Mouse (Mus musculus): Measurements from ENCODE around the gene Stat1.

Gene Stat1

GRCm38 (mm10) chr1:52129794-52130193, 10.6 kb downstream of the Stat1 start:
- ATAC-seq (ENCODE audit: insufficient number of reproducible peaks, low FRiP score, low TSS enrichment), result no peak

GRCm38 (mm10) chr1:52131787-52132377, 12.6 kb downstream of the Stat1 start:
- ATAC-seq (ENCODE audit: insufficient number of reproducible peaks, low FRiP score, low TSS enrichment), result peak; percentile 60; the same call in 1 of the 2 replicates

DNA sequence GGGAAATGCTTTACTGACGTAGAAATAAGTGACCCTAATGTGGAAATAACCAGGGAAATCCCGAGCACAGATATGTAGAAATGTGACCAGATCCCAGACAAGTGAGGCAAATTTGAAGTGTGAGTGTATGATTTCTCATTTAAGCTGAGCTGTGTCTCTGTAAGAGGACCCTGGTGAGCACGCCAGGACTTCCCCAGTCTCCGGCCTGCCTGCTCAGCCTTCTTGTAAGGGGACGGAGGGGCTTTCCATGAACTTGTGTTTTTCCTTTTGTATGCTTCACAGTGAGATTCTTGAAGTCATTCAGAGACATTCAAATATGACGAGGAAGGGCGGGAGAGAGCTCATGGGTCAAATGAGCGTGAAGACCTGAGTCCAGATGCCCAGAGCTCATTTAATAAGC, 14.0 kb downstream of the Stat1 start:
- no peak for ATAC-seq (ENCODE audit: insufficient number of reproducible peaks, low FRiP score, low TSS enrichment)

DNA sequence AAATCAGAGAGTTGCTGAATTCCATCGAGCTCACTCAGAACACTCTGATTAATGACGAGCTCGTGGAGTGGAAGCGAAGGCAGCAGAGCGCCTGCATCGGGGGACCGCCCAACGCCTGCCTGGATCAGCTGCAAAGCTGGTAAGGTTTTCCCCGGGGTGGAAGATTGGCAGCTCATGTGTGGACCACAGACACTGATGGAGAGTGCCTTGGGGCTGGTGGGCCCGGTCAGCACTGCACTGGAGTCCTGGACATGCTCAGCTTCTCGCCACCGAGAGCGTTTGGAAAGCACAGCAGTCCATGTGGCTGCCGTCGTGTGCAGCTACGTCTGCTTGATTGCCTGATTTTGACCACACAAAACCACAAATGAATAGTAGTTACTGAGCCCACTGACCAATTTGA, 18.1 kb downstream of the Stat1 start:
- ATAC-seq (ENCODE audit: insufficient number of reproducible peaks, low FRiP score, low TSS enrichment), result no peak

GRCm38 (mm10) chr1:52140534-52140933, 21.3 kb downstream of the Stat1 start:
- ATAC-seq (ENCODE audit: insufficient number of reproducible peaks, low FRiP score, low TSS enrichment), result no peak

DNA sequence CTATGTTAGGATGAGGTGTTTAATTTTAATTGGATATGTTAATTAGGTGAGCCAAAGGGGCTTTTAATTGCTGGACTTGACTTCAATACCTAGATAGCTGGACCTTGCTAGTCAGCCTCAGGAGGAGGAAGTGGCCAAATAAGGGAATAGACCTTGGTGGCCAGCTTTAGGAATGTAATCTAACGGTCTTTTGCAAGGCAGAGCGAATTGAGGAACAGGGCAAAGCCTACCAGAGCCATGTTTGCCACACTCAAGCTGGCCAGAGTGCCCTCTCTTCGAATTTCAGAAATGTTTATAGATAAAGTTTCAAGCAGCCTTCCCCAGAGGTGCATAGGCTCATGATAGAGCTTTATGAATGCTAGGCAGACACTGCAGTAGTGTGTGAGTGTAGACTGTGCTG, 22.2 kb downstream of the Stat1 start:
- ATAC-seq (ENCODE audit: insufficient number of reproducible peaks, low FRiP score, low TSS enrichment), result no peak

- ATAC-seq (ENCODE audit: insufficient number of reproducible peaks, low FRiP score, low TSS enrichment), result no peak
Observed at GRCm38 (mm10) chr1:52142117-52142516, 22.9 kb downstream of the Stat1 start.

- ATAC-seq (ENCODE audit: insufficient number of reproducible peaks, low FRiP score, low TSS enrichment), result no peak
Observed at GRCm38 (mm10) chr1:52143191-52143590, 24.0 kb downstream of the Stat1 start.

GRCm38 (mm10) chr1:52143596-52144156, 24.4 kb downstream of the Stat1 start:
- ATAC-seq (ENCODE audit: insufficient number of reproducible peaks, low FRiP score, low TSS enrichment), result no peak

DNA sequence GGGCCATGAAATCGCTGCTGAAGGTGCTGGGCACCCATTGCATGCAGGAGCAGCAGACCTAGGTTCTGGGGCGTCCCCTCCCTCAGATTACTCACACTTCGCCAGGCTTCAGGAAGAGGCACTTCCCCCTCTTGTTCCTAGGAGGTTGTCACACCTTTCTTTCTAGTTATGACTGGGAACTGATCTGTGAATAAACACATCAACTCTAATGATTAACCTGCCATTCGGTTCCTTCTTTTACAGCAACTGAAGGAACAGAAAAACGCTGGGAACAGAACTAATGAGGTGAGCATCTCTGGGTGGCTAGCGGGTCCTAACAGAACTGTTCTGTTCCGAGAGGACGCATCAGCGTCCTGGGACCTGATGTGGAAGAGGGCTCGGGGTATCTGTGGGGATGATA, 25.7 kb downstream of the Stat1 start:
- ATAC-seq (ENCODE audit: insufficient number of reproducible peaks, low FRiP score, low TSS enrichment), result no peak

DNA sequence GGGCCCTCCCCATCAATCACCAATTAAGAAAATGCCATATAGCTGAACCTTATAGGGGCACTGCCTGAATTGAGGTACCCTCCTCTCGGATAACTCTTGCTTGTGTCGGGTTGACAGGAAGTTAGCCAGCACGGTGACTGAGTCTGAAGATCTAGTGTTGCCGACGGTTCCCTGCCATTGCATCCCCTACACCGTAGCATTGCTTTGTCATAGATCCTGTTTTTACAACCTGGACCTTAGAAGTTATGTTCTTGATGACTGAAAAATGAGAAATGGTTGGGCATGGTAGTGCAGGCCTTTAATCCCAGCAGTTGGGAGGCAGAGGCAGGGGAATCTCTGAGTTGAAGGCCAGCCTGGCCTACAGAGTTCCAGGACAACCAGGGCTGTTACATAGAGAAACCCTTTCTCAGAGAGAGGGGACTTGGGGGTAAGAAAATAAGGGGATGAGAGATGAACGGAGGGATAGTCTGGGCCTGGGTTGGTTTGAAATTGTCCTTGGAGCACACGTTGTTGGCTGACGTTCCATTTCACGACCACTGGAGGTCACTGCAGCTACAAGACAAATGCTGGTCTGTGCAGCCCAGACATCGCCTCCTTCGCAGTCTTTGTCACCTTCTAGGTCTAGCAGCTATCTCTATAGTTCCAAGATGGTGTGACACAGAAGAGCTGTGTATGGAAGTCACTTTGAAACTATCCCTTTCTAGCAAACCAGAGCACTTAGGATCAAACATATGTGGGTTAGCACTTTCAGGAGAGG, 27.2 kb downstream of the Stat1 start:
- peak; percentile 56 for ATAC-seq (ENCODE audit: insufficient number of reproducible peaks, low FRiP score, low TSS enrichment)

DNA sequence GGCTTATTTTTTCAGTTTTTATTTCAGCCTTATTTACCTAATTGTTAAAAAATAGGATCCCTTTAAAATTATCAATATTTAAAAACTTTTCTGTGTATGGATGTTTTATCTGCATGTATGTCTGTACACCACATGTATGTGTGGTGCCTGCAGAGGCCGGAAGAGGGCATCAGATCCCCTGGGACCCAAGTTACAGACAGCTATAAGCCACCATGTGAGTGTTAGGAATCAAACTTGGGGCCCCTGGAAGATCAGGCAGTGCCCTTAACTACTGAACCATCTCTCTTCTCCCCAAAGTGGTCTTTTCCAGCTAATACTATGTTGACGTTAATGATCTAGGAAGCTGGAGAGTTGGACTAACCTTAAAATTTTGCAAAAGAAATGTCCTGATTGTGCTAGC, 28.2 kb downstream of the Stat1 start:
- no peak for ATAC-seq (ENCODE audit: insufficient number of reproducible peaks, low FRiP score, low TSS enrichment)

DNA sequence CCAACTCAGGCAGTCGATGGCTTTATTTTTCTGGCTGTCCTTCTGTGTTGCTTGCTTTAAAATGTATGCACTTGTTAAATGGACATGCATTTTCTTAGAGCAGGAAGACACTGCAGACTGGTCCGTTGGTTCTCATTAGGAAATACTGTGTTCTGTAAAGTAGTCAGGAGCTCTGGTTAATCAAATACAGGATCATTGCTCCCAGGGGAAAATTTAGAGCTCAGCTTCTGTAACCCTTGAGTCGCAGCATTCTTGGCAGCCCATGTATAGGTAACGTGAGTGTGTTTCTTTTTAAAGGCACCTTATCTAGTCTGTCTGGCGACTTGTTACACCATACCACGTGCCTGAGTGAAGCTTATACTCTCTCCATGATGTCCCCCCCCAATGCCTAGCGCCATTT, 28.9 kb downstream of the Stat1 start:
- ATAC-seq (ENCODE audit: insufficient number of reproducible peaks, low FRiP score, low TSS enrichment), result no peak

GRCm38 (mm10) chr1:52148696-52149095, 29.5 kb downstream of the Stat1 start:
- ATAC-seq (ENCODE audit: insufficient number of reproducible peaks, low FRiP score, low TSS enrichment), result no peak

- ATAC-seq (ENCODE audit: insufficient number of reproducible peaks, low FRiP score, low TSS enrichment), result peak; percentile 83
Observed at GRCm38 (mm10) chr1:52149934-52150346, 30.7 kb downstream of the Stat1 start.

DNA sequence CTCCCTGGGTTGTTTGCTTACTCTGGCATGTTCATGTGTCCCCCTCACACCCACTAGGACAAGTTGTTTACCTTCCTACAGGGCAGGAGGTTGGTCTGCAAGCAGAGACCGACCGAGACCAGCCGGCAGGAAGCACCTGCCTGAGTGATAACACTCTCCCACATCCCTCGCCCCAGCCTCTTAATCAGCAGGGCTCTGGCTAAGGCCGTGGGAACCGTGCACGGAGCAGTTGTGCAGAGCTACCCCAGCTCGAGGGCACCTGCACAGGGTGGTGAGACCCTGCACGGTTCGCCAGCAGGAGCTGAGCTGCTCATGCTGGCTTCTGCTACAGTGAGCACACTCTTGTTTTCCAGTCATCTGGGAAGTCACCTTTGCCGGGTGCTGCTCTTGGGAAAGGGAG, 31.4 kb downstream of the Stat1 start:
- ATAC-seq (ENCODE audit: insufficient number of reproducible peaks, low FRiP score, low TSS enrichment), result no peak

DNA sequence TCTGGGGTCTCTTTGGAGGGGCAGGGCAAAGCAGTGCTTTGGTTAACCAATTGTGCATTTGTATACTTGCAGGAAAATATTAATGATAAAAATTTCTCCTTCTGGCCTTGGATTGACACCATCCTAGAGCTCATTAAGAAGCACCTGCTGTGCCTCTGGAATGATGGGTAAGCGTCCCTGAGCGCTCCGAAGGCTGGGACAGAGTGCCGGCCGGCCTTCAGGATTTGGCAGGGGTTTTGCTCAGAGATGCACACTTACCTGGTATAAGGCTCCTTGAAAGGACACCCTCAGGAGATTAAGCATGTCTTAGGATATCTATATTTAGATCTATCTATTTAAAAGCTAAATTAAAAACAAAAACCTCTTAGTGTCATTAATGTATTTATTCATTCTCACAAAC, 31.9 kb downstream of the Stat1 start:
- no peak for ATAC-seq (ENCODE audit: insufficient number of reproducible peaks, low FRiP score, low TSS enrichment)

DNA sequence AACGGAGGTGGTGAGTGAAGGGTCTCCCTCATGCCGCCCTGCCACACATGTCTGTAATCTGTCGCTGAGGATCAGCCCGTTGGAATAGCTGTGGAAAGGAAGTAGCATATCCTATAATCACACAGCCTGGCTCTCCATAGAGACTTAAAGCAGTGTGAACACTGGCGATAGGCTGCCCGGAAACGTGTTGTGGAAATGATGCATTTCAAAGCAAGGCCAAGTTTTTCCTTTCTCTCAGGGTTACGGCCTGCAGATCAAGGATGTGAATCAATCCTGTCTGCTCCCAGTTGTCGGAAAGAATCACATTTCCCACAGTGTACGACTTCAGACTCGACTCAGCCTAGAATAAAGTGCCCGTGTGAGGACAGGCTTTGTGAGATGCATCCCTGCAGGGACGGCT, 33.1 kb downstream of the Stat1 start:
- no peak for ATAC-seq (ENCODE audit: insufficient number of reproducible peaks, low FRiP score, low TSS enrichment)

GRCm38 (mm10) chr1:52152936-52153335, 33.7 kb downstream of the Stat1 start:
- no peak for ATAC-seq (ENCODE audit: insufficient number of reproducible peaks, low FRiP score, low TSS enrichment)

GRCm38 (mm10) chr1:52154890-52155289, 35.6 kb downstream of the Stat1 start:
- no peak for ATAC-seq (ENCODE audit: insufficient number of reproducible peaks, low FRiP score, low TSS enrichment)

DNA sequence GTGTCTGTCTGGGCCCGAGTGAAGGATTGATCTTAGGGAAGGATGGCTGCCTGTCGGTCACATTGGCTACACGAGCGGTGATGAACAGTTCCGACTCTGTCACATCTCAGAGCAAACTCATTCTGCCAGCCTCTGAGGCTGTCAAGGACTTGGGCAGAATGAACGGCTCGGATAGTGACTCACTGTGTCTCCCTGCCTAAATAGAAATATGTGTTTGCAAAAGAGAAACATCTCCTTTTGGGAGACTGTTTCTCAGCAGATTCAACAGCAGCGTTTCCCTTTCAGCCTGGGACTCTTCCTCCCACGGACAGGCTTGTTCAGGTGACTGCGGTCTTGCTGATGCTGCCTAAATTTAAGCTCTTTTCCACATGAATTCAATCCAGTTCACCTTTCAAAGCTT, 37.1 kb downstream of the Stat1 start:
- no peak for ATAC-seq (ENCODE audit: insufficient number of reproducible peaks, low FRiP score, low TSS enrichment)

DNA sequence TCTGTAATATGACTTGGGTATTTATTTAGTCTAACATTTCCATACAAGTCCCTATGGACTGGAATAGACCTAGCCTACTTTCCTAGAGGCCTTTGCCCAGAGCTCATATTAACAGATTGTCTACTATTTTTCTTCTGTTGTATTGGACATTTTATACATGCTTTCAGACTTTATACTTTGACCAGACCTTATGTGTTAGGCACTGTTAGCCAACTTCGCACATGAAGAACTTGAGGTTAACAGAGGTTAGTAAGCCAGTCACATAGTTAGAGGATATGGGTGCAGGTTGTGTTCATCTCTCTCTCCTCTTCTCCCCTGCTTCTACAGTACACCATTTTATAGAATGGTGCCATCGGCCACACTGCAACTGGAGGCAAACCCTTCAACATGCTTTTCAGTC, 38.8 kb downstream of the Stat1 start:
- ATAC-seq (ENCODE audit: insufficient number of reproducible peaks, low FRiP score, low TSS enrichment), result no peak
